Mouse (Mus musculus) intestine, embryonic 15.5 days (tissue): ENCODE data around the gene Trabd2b. TPM values are rescaled to one million over a fixed set of nuclear protein-coding genes. Genes with fewer than 3 reads are reported as not detected.

ENCODE experiments used
- ATAC-seq: fragments of 200-750 bp; cut with Nextera tagmentation; 2 replicates; pipeline ENCODE4 v1.8.0; 2017; ENCODE audit warnings: moderate TSS enrichment, moderate library complexity
- H3K27ac ChIP-seq: fragments of 300-500 bp; sonication (generic); 2 replicates; pipeline ENCODE4 v1.5.1; 2015; ENCODE audit warnings: mild to moderate bottlenecking, inconsistent platforms
- H3K27me3 ChIP-seq: fragments of 300-500 bp; sonication (generic); replicated peaks from 2 replicates; pipeline ENCODE4 v1.6.1; 2015; ENCODE audit warnings: inconsistent platforms
- H3K36me3 ChIP-seq: fragments of 300-500 bp; sonication (generic); 2 replicates; pipeline ENCODE4 v1.6.1; 2015; ENCODE audit warnings: inconsistent platforms
- H3K4me1 ChIP-seq: fragments of 300-500 bp; sonication (generic); replicated peaks from 2 replicates; pipeline ENCODE4 v1.6.1; 2015; ENCODE audit warnings: inconsistent platforms
- H3K4me2 ChIP-seq: fragments of 300-500 bp; sonication (generic); replicated peaks from 2 replicates; pipeline ENCODE4 v1.6.1; 2015; ENCODE audit warnings: mild to moderate bottlenecking, inconsistent platforms
- H3K4me3 ChIP-seq: fragments of 300-500 bp; sonication (generic); replicated peaks from 2 replicates; pipeline ENCODE4 v1.5.1; 2015; ENCODE audit warnings: inconsistent platforms
- H3K9ac ChIP-seq: fragments of 300-500 bp; sonication (generic); 2 replicates; pipeline ENCODE4 v1.6.1; 2015; ENCODE audit warnings: inconsistent platforms
- H3K9me3 ChIP-seq: fragments of 300-500 bp; sonication (generic); 2 replicates; pipeline ENCODE4 v1.6.1; 2016; ENCODE audit warnings: inconsistent platforms
- WGBS: fragments of 180-500 bp; shearing (Covaris S2); methylation state at CpG from one replicate; pipeline ENCODE4 v1.1.7; 2015; 5-methylcytosine and 5-hydroxymethylcytosine counted together
- polyA plus RNA-seq: library from polyadenylated mRNA; unstranded; fragments of >200 nt; fragmentation: Nextera tagmentation; extraction: Ambion mirVana; gene quantifications from 2 replicates; pipeline ENCODE4 v1.2.1, GENCODE M21; 2015

Gene Trabd2b
- polyA plus RNA-seq, result 0.53 and 0.61 TPM in 2 replicates

- WGBS, result 2% methylated on average over 51 of the region's 61 CpGs
These were observed at the start of gene Trabd2b for GRCm38 (mm10) chr4:114406355-114407101. TSS of gene Trabd2b (plus strand) at chr4:114406724.

GRCm38 (mm10) chr4:114357420-114357819 lies 49.1 kb upstream of the Trabd2b start:
- peak; percentile 80 for ATAC-seq
- Histone ChIP-seq H3K36me3 (no peaks in the 10 kb centered on the region), H3K4me2 (no peak overlapping the region), H3K27me3 (no peaks in the 10 kb centered on the region), H3K9ac (no peak overlapping the region), H3K4me1 (no peaks in the 10 kb centered on the region), H3K4me3 (no peak overlapping the region), H3K27ac (no peak overlapping the region), H3K9me3 (no peaks in the 10 kb centered on the region)
- WGBS, result 24% methylated on average over 4 of the region's 4 CpGs

More at GRCm38 (mm10) chr4:114406355-114407101, at the start of gene Trabd2b:
- Histone ChIP-seq H3K27me3 (peaks cover 6% of the 10 kb centered on the region; the same call in 1 of the 2 replicates), H3K36me3 (no peaks in the 10 kb centered on the region), H3K9me3 (no peaks in the 10 kb centered on the region), H3K9ac (peak within 1 kb of the TSS; percentile 68), H3K4me1 (peaks cover 6% of the 10 kb centered on the region; the same call in 1 of the 2 replicates), H3K4me2 (peak within 1 kb of the TSS; percentile 98), H3K4me3 (peak within 1 kb of the TSS; percentile 75), H3K27ac (peak within 1 kb of the TSS; percentile 83)
- ATAC-seq, result peak; percentile 37

- H3K4me2 ChIP-seq, result no peak overlapping the region
- H3K27ac ChIP-seq, result no peak overlapping the region
- WGBS, result 79% methylated on average over 2 of the region's 2 CpGs
- no peaks in the 10 kb centered on the region for H3K27me3 ChIP-seq
- no peaks in the 10 kb centered on the region for H3K9me3 ChIP-seq
- no peaks in the 10 kb centered on the region for H3K4me1 ChIP-seq
- no peaks in the 10 kb centered on the region for H3K36me3 ChIP-seq
- no peak for ATAC-seq
- no peak overlapping the region for H3K9ac ChIP-seq
- no peak overlapping the region for H3K4me3 ChIP-seq
These were observed 47.6 kb upstream of the Trabd2b start for GRCm38 (mm10) chr4:114358874-114359273.

GRCm38 (mm10) chr4:114359818-114360217 lies 46.7 kb upstream of the Trabd2b start:
- Histone ChIP-seq H3K9ac (no peak overlapping the region), H3K36me3 (no peaks in the 10 kb centered on the region), H3K4me2 (no peak overlapping the region), H3K4me3 (no peak overlapping the region), H3K4me1 (no peaks in the 10 kb centered on the region), H3K27me3 (no peaks in the 10 kb centered on the region), H3K27ac (no peak overlapping the region), H3K9me3 (no peaks in the 10 kb centered on the region)
- 93% methylated on average over 1 of the region's 1 CpGs for WGBS
- ATAC-seq, result no peak

GRCm38 (mm10) chr4:114361336-114361735 lies 45.2 kb upstream of the Trabd2b start:
- H3K4me1 ChIP-seq, result no peaks in the 10 kb centered on the region
- H3K9me3 ChIP-seq, result no peaks in the 10 kb centered on the region
- H3K27me3 ChIP-seq, result no peaks in the 10 kb centered on the region
- ATAC-seq, result no peak
- H3K9ac ChIP-seq, result no peak overlapping the region
- no peak overlapping the region for H3K4me2 ChIP-seq
- no peak overlapping the region for H3K27ac ChIP-seq
- WGBS, result 75% methylated on average over 2 of the region's 2 CpGs
- H3K4me3 ChIP-seq, result no peak overlapping the region
- no peaks in the 10 kb centered on the region for H3K36me3 ChIP-seq

- no peak overlapping the region for H3K4me2 ChIP-seq
- H3K9ac ChIP-seq, result no peak overlapping the region
- no peaks in the 10 kb centered on the region for H3K27me3 ChIP-seq
- no peak for ATAC-seq
- 57% methylated on average over 4 of the region's 4 CpGs for WGBS
- H3K27ac ChIP-seq, result no peak overlapping the region
- H3K9me3 ChIP-seq, result no peaks in the 10 kb centered on the region
- H3K4me3 ChIP-seq, result no peak overlapping the region
- H3K4me1 ChIP-seq, result no peaks in the 10 kb centered on the region
- no peaks in the 10 kb centered on the region for H3K36me3 ChIP-seq
These were observed 41.5 kb upstream of the Trabd2b start for GRCm38 (mm10) chr4:114365000-114365399.

- H3K9me3 ChIP-seq, result no peaks in the 10 kb centered on the region
- H3K27me3 ChIP-seq, result no peaks in the 10 kb centered on the region
- H3K9ac ChIP-seq, result no peak overlapping the region
- no peaks in the 10 kb centered on the region for H3K4me1 ChIP-seq
- no peak for ATAC-seq
- no peak overlapping the region for H3K4me2 ChIP-seq
- H3K27ac ChIP-seq, result no peak overlapping the region
- no peak overlapping the region for H3K4me3 ChIP-seq
- no peaks in the 10 kb centered on the region for H3K36me3 ChIP-seq
These were observed 40.9 kb upstream of the Trabd2b start for GRCm38 (mm10) chr4:114365595-114365994.

- H3K4me3 ChIP-seq, result no peak overlapping the region
- no peak for ATAC-seq
- H3K9ac ChIP-seq, result no peak overlapping the region
- no peaks in the 10 kb centered on the region for H3K36me3 ChIP-seq
- 81% methylated on average over 2 of the region's 2 CpGs for WGBS
- no peaks in the 10 kb centered on the region for H3K27me3 ChIP-seq
- H3K27ac ChIP-seq, result no peak overlapping the region
- no peak overlapping the region for H3K4me2 ChIP-seq
- no peaks in the 10 kb centered on the region for H3K9me3 ChIP-seq
- H3K4me1 ChIP-seq, result no peaks in the 10 kb centered on the region
These were observed 39.5 kb upstream of the Trabd2b start for GRCm38 (mm10) chr4:114367005-114367404.

GRCm38 (mm10) chr4:114367840-114368239 lies 38.7 kb upstream of the Trabd2b start:
- Histone ChIP-seq H3K4me2 (no peak overlapping the region), H3K27me3 (no peaks in the 10 kb centered on the region), H3K4me3 (no peak overlapping the region), H3K4me1 (no peaks in the 10 kb centered on the region), H3K9ac (no peak overlapping the region), H3K36me3 (no peaks in the 10 kb centered on the region), H3K9me3 (no peaks in the 10 kb centered on the region), H3K27ac (no peak overlapping the region)
- 44% methylated on average over 7 of the region's 7 CpGs for WGBS
- 0 out of 2 replicates have a peak, but pooled peaks have one; percentile 43 for ATAC-seq

GRCm38 (mm10) chr4:114369591-114369990 lies 36.9 kb upstream of the Trabd2b start:
- Histone ChIP-seq H3K4me3 (no peak overlapping the region), H3K36me3 (no peaks in the 10 kb centered on the region), H3K9ac (no peak overlapping the region), H3K4me2 (no peak overlapping the region), H3K4me1 (no peaks in the 10 kb centered on the region), H3K27me3 (no peaks in the 10 kb centered on the region), H3K27ac (no peak overlapping the region), H3K9me3 (no peaks in the 10 kb centered on the region)
- no peak for ATAC-seq
- 73% methylated on average over 2 of the region's 2 CpGs for WGBS

- ATAC-seq, result no peak
- Histone ChIP-seq H3K36me3 (no peaks in the 10 kb centered on the region), H3K27ac (no peak overlapping the region)
These were observed 35.4 kb upstream of the Trabd2b start for GRCm38 (mm10) chr4:114370935-114371715.

GRCm38 (mm10) chr4:114372699-114373098 lies 33.8 kb upstream of the Trabd2b start:
- no peak overlapping the region for H3K4me2 ChIP-seq
- WGBS, result 87% methylated on average over 3 of the region's 3 CpGs
- H3K4me3 ChIP-seq, result no peak overlapping the region

More at GRCm38 (mm10) chr4:114370935-114371715, 35.4 kb upstream of the Trabd2b start:
- H3K4me3 ChIP-seq, result no peak overlapping the region
- H3K27me3 ChIP-seq, result no peaks in the 10 kb centered on the region
- H3K9me3 ChIP-seq, result no peaks in the 10 kb centered on the region
- no peak overlapping the region for H3K4me2 ChIP-seq
- H3K4me1 ChIP-seq, result no peaks in the 10 kb centered on the region
- H3K9ac ChIP-seq, result no peak overlapping the region

More at GRCm38 (mm10) chr4:114372699-114373098, 33.8 kb upstream of the Trabd2b start:
- Histone ChIP-seq H3K4me1 (no peaks in the 10 kb centered on the region), H3K9ac (no peak overlapping the region), H3K9me3 (no peaks in the 10 kb centered on the region), H3K27ac (no peak overlapping the region), H3K27me3 (no peaks in the 10 kb centered on the region), H3K36me3 (no peaks in the 10 kb centered on the region)
- no peak for ATAC-seq
